Mouse (Mus musculus): ENCODE measurements around the gene Iqck. TPM values are rescaled to one million over a fixed set of nuclear protein-coding genes. Genes with fewer than 3 reads are reported as not detected.

Iqck gene
- total RNA-seq, 2 experiments from 2014 or later = 4.9 to 5.4 TPM

GRCm38 (mm10) chr7:118977167-118977543, 121.6 kb downstream of the Iqck start:
- peak overlapping the region; percentile 89 for H3K27ac ChIP-seq
- DNase-seq (ENCODE audit: low spot score in 2 of 2) = no peak
- peak overlapping the region; percentile 35 for H3K4me3 ChIP-seq
- no peak for TF ChIP-seq CTCF (conservative IDR thresholded peaks at IDR 0.05)

DNA sequence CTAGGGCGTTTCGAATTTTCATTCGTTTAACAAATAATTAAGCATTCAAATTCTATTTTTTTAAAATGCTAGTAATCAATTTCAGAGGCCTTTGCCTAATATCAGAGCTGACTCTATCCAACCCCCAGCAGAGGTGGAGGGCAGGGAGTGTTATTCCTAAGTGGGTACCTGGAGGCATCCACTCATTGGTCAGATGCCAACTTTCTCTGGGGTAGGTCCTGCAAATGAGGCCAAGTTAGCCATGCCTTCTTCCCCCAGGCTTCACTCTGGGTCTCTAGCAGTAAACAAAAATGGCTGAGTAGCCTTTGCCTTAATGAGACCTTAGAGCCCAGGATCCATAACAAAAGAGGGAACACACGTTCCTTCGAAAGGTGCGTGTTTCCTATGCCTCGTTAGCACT, 123.6 kb downstream of the Iqck start:
- H3K27ac ChIP-seq = peak overlapping the region; percentile 89; the same call in 1 of the 2 replicates
- DNase-seq (ENCODE audit: low spot score in 2 of 2) = no peak
- no peak overlapping the region for H3K4me3 ChIP-seq
- no peak for TF ChIP-seq CTCF (conservative IDR thresholded peaks at IDR 0.05)

- no peak for DNase-seq (ENCODE audit: low spot score in 2 of 2)
- TF ChIP-seq CTCF (conservative IDR thresholded peaks at IDR 0.05) = no peak
- Histone ChIP-seq H3K27ac (peak overlapping the region; percentile 89; the same call in 1 of the 2 replicates), H3K4me3 (no peak overlapping the region)
Observed at GRCm38 (mm10) chr7:118979708-118980107, 124.2 kb downstream of the Iqck start.

GRCm38 (mm10) chr7:118981346-118981745, 125.8 kb downstream of the Iqck start:
- no peak for TF ChIP-seq CTCF (conservative IDR thresholded peaks at IDR 0.05)
- peak overlapping the region; percentile 89 for H3K27ac ChIP-seq
- H3K4me3 ChIP-seq = no peak overlapping the region
- no peak for DNase-seq (ENCODE audit: low spot score in 2 of 2)

DNA sequence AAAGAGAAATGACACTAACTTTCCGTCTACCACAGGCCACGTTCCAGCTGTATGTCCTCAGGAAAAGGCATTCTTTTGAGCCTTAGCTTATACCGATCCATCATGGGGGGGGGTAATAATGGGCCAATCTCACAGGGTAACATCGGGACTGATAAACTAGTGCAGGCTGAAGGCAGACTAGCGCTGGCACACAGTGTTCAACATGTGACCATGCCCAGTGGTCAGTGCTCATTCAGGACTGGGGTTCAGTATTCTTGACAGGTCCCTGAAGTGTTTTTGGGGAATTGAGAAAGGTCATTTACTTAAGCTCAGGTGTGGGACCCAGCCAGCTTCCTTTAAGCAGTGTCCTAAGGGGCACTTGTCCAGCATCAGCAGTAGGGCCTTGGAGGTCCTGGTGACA, 126.3 kb downstream of the Iqck start:
- H3K27ac ChIP-seq = peak overlapping the region; percentile 89
- no peak overlapping the region for H3K4me3 ChIP-seq
- DNase-seq (ENCODE audit: low spot score in 2 of 2) = no peak
- TF ChIP-seq CTCF (conservative IDR thresholded peaks at IDR 0.05) = no peak

DNA sequence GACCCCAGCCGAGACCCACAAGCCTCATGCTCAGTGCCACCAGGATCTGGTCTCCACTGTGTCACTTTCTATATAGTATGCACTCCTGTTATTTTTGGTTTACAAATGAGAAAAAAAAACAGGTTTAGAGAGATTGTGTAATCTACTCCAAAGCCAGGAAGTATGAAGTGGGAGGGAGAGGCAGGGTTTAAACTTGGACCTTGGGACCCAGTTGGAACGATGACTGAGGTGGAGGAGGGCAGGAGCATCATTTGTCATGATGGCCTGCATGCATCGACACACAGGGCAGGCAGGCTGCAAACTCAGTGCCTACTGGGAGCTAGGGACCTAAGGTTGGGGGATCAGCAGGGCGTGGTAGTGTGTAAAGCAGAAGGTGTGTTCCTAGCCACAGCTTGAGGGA, 127.0 kb downstream of the Iqck start:
- TF ChIP-seq CTCF (conservative IDR thresholded peaks at IDR 0.05) = no peak
- DNase-seq (ENCODE audit: low spot score in 2 of 2) = no peak
- Histone ChIP-seq H3K4me3 (no peak overlapping the region), H3K27ac (peak overlapping the region; percentile 89)

- peak; percentile 84 to 85 for DNase-seq (ENCODE audit: low spot score in 2 of 2)
- peak overlapping the region; percentile 83 for H3K27ac ChIP-seq
- no peak for TF ChIP-seq CTCF (conservative IDR thresholded peaks at IDR 0.05)
- no peak overlapping the region for H3K4me3 ChIP-seq
Observed at GRCm38 (mm10) chr7:118983961-118984360, 128.4 kb downstream of the Iqck start.

GRCm38 (mm10) chr7:118985786-118986185, 130.2 kb downstream of the Iqck start:
- no peak for TF ChIP-seq CTCF (conservative IDR thresholded peaks at IDR 0.05)
- peak overlapping the region; percentile 39; the same call in 1 of the 2 replicates for H3K27ac ChIP-seq
- DNase-seq (ENCODE audit: low spot score in 2 of 2) = no peak

DNA sequence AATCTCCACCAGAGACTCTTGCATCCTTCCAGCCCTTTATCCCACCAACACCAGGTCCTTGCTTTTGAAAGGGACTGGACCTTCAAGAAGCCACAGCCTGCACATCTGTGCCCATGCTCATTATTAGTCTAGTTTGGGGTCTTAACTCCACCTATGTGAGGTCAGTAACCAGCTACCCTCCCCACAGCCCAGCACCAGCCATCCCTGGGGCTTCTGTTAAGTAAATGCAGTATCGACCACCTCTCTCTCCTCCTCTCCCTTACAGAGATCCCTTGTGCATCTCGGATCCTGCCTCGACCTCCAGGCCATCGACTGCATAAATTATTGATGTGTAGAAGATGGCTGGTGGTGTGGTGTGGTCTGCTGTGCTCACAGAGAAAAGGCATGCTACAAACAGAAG, 130.8 kb downstream of the Iqck start:
- no peak overlapping the region for H3K4me3 ChIP-seq
- DNase-seq (ENCODE audit: low spot score in 2 of 2) = no peak
- H3K27ac ChIP-seq = peak overlapping the region; percentile 28; the same call in 1 of the 2 replicates
- no peak for TF ChIP-seq CTCF (conservative IDR thresholded peaks at IDR 0.05)

More at GRCm38 (mm10) chr7:118985786-118986185, 130.2 kb downstream of the Iqck start:
- H3K4me3 ChIP-seq = no peak overlapping the region

- TF ChIP-seq CTCF (conservative IDR thresholded peaks at IDR 0.05) = no peak
- no peak for DNase-seq (ENCODE audit: low spot score in 2 of 2)
- H3K27ac ChIP-seq = peak overlapping the region; percentile 77
- no peak overlapping the region for H3K4me3 ChIP-seq
Observed at GRCm38 (mm10) chr7:118989275-118989856, 133.8 kb downstream of the Iqck start.

DNA sequence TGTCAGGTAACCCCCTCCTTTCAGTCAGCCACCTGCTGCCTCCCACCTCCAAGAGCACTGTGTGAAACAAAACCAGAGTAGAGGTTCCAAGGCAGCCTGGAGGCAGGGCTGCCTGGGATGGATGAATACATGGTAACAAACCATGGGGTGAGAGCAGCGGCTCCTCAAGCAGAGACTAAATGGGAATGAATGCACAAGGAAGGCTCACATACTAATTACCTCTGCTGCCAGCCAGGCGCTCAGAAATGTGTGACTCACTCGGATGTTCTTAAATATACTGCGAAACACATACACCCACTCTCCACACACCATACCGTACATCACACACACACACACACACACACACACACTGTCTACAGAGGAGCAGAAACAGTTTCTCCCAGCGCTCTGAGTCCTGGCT, 134.7 kb downstream of the Iqck start:
- peak overlapping the region; percentile 77 for H3K27ac ChIP-seq
- no peak for TF ChIP-seq CTCF (conservative IDR thresholded peaks at IDR 0.05)
- DNase-seq (ENCODE audit: low spot score in 2 of 2) = peak in 1 of 2 experiments; percentile 75
- no peak overlapping the region; the same call in 1 of the 2 replicates for H3K4me3 ChIP-seq

GRCm38 (mm10) chr7:118991341-118991884, 135.9 kb downstream of the Iqck start:
- DNase-seq (ENCODE audit: low spot score in 2 of 2) = no peak
- Histone ChIP-seq H3K4me3 (peak overlapping the region; percentile 64; the same call in 1 of the 2 replicates), H3K27ac (peak overlapping the region; percentile 95)
- TF ChIP-seq CTCF (conservative IDR thresholded peaks at IDR 0.05) = no peak

DNA sequence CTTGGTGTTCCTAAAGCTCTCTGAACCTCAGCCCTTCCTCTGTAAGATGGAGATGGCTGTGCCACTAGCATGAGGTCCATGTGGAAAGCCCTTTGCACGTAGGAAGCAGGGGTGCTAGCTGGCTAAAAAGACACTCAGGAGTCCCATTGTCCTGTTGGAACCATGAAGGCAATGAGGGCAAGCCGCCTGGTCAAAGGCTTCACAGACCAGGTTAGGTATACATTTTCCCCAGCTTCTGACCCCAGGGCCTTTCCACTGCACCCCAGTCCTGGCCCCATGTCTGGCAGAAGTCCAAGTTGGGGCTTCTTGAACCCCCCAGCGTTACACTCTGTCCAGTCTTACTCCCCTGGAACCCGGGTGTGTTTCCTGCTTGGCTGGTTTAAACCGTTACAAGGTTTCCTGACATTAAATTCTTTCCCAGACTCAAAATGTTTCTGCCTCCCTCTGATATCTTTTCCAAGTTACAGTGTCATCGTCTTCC, 136.6 kb downstream of the Iqck start:
- peak overlapping the region; percentile 95 for H3K27ac ChIP-seq
- H3K4me3 ChIP-seq = peak overlapping the region; percentile 64
- no peak for TF ChIP-seq CTCF (conservative IDR thresholded peaks at IDR 0.05)
- no peak for DNase-seq (ENCODE audit: low spot score in 2 of 2)

Measured in layer of hippocampus, adult 2 months (tissue).